Mouse (Mus musculus): ENCODE results near the gene Ndrg2.

- TF ChIP-seq CTCF (IDR thresholded peaks at IDR 0.05; ENCODE audit: control insufficient read depth, insufficient read depth, insufficient read length): no peak
- TF ChIP-seq MYOG (IDR thresholded peaks at IDR 0.05; ENCODE audit: control insufficient read depth, extremely low read depth, insufficient read length): no peak
- no peak for TF ChIP-seq CEBPB (IDR thresholded peaks at IDR 0.05; ENCODE audit: low read depth)
- TF ChIP-seq MYOD1 (IDR thresholded peaks at IDR 0.05; ENCODE audit: control insufficient read depth, insufficient read length, low read depth): no peak
- TF ChIP-seq MAX (IDR thresholded peaks at IDR 0.05): no peak
Observed at GRCm38 (mm10) chr14:51884031-51884544, 29.9 kb downstream of the Ndrg2 start.

Data from C2C12 (cell line).